Mouse (Mus musculus) gastrocnemius, postnatal 4 days (tissue): ENCODE results near the gene Bub3. TPM values are rescaled to one million over a fixed set of nuclear protein-coding genes. Genes with fewer than 3 reads are reported as not detected.

ENCODE experiments used
- DNase-seq, 2 experiments: peaks; one replicate each; pipeline ENCODE4 v3.0.0; 2021 to 2022; ENCODE audit warnings: low spot score in 2 of 2, mixed read lengths in 2 of 2
- total RNA-seq, 2 experiments: library from RNA; stranded (reverse); gene quantifications; 2 replicates each; pipeline ENCODE4 v1.2.3; 2021

The Bub3 gene
- total RNA-seq, 2 experiments from 2014 or later = 46.6 to 54.8 TPM

- DNase-seq = no peak
Measured at GRCm38 (mm10) chr7:131555301-131556081, 4.5 kb upstream of the Bub3 start.

GRCm38 (mm10) chr7:131556116-131556515 lies 3.9 kb upstream of the Bub3 start:
- no peak for DNase-seq

- DNase-seq = no peak
Measured at GRCm38 (mm10) chr7:131556541-131557271, 3.3 kb upstream of the Bub3 start.

GRCm38 (mm10) chr7:131557751-131558150 lies 2.3 kb upstream of the Bub3 start:
- DNase-seq = no peak

- no peak for DNase-seq
Measured at GRCm38 (mm10) chr7:131560697-131561042, 648 bp downstream of the Bub3 start.

GRCm38 (mm10) chr7:131575246-131575645 lies 15.2 kb downstream of the Bub3 start:
- DNase-seq = no peak

- no peak for DNase-seq
Measured at GRCm38 (mm10) chr7:131582178-131582577, 22.2 kb downstream of the Bub3 start.

- no peak for DNase-seq
Measured at GRCm38 (mm10) chr7:131585551-131585950, 25.5 kb downstream of the Bub3 start.

GRCm38 (mm10) chr7:131597779-131598482 lies 37.9 kb downstream of the Bub3 start:
- DNase-seq = no peak

- DNase-seq = no peak
Measured at GRCm38 (mm10) chr7:131598483-131598824, 38.4 kb downstream of the Bub3 start.

- no peak for DNase-seq
Measured at GRCm38 (mm10) chr7:131602106-131602505, 42.1 kb downstream of the Bub3 start.

GRCm38 (mm10) chr7:131603186-131603585 lies 43.2 kb downstream of the Bub3 start:
- DNase-seq = no peak

GRCm38 (mm10) chr7:131604946-131605345 lies 44.9 kb downstream of the Bub3 start:
- no peak for DNase-seq

GRCm38 (mm10) chr7:131605481-131605880 lies 45.5 kb downstream of the Bub3 start:
- DNase-seq = no peak

- DNase-seq = no peak
Measured at GRCm38 (mm10) chr7:131608049-131608448, 48.0 kb downstream of the Bub3 start.

GRCm38 (mm10) chr7:131609677-131610076 lies 49.7 kb downstream of the Bub3 start:
- no peak for DNase-seq

Other genes with a start within 250 kb of the Bub3 start
- gene Cuzd1, start 237.9 kb upstream of the Bub3 start, total RNA-seq = not detected
- not detected for gene Fam24b, start 230.7 kb upstream of the Bub3 start, total RNA-seq
- not detected for gene Fam24a, start 226.4 kb upstream of the Bub3 start, total RNA-seq
- gene 2310057M21Rik, start 197.5 kb upstream of the Bub3 start, total RNA-seq = 10 to 100 TPM; 13.7 to 19.7 TPM
- gene Pstk, start 189.1 kb upstream of the Bub3 start, total RNA-seq = 10 to 100 TPM; 28.5 to 34.0 TPM
- gene Ikzf5, start 149.7 kb upstream of the Bub3 start, total RNA-seq = 10 to 100 TPM; 27.0 to 32.2 TPM
- gene Acadsb, start 149.6 kb upstream of the Bub3 start, total RNA-seq = 10 to 100 TPM; 76.4 to 77.9 TPM
- gene Hmx3, start 17.4 kb upstream of the Bub3 start, total RNA-seq = not detected
- not detected for gene Hmx2, start 11.4 kb upstream of the Bub3 start, total RNA-seq